Mouse (Mus musculus) adrenal gland, adult 18-20 months (tissue): ENCODE measurements around the gene Spata2l. TPM values are rescaled to one million over a fixed set of nuclear protein-coding genes. Genes with fewer than 3 reads are reported as not detected.
"Not testable (repeated sequence)": the region's sequence is repeated elsewhere in the genome, so short reads cannot be mapped to it uniquely, and the experiment has no call there.

Experiments
- DNase-seq, 2 experiments: peaks; one replicate each; pipeline ENCODE4 v3.0.0; 2021 to 2022; ENCODE audit warnings: low spot score in 2 of 2
- total RNA-seq, 2 experiments: library from RNA; stranded (reverse); gene quantifications; 1 replicate in 1 of 2; 2 replicates in 1 of 2; pipeline ENCODE4 v1.2.3; 2021

Gene Spata2l
- total RNA-seq, 2 experiments from 2014 or later = 10.5 to 14.2 TPM

DNA sequence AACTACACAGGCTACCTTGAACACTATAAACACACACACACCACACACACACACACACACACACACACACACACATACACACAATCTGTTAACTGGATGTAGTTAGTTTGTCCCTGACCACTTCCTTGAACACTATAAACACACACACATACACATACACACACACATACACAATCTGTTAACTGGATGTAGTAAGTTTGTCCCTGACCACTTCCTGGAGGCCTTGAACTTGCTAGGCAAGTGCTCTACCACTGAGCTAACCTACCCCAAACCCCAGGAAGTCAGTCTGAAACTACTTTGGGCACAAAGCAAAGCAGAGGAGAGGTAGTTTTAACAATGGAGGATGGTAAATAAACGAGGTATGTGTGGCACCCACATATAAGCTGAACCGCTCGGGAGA is 32.5 kb downstream of the Spata2l start:
- DNase-seq = no peak

- DNase-seq = peak; percentile 76
Observed at GRCm38 (mm10) chr8:123202288-123202687, 33.7 kb downstream of the Spata2l start.

GRCm38 (mm10) chr8:123199864-123200263 is 36.2 kb downstream of the Spata2l start:
- DNase-seq = no peak

- DNase-seq = not testable (repeated sequence)
Observed at GRCm38 (mm10) chr8:123197016-123197415, 39.0 kb downstream of the Spata2l start.

GRCm38 (mm10) chr8:123193771-123194170 is 42.3 kb downstream of the Spata2l start:
- DNase-seq = no peak

GRCm38 (mm10) chr8:123191908-123192307 is 44.1 kb downstream of the Spata2l start:
- DNase-seq = no peak

DNA sequence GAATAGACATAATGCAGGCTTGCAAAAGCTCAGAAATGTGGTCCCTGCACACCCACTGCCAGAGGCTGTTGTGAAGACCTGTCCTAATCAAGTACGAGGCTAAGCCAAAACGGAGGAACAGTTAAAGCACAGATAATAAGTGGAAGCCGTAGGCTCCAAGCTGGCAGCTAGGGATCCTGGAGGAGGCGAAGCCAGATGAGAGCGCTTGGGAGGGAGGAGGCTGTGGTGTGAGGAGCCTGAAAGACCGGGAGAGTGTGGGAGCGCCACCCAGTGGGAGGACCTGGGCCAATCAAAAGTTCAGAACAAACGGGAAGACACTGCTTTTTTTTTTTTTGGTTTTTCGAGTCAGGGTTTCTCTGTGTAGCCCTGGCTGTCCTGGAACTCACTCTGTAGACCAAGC is 45.4 kb downstream of the Spata2l start:
- DNase-seq = peak; percentile 62 to 71

DNA sequence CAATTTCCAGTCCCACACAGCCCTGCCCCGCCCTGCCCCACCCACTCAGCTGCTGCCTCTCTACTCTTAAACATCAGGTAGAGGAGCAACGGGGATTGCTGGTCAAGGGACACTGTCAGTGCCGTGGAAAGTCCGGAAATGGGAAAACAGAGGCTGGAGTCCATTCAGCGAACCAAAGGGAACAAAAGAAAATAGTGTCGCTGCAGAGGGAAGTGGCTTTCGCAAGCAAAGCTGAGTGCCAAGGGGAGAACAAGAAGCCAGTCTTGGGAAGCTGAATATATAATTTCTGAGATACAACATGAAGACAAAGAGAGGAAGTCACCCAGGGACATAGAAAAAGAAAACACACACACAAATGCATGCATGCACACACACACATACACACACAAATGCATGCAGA is 47.2 kb downstream of the Spata2l start:
- no peak for DNase-seq

- no peak for DNase-seq
Observed at GRCm38 (mm10) chr8:123188006-123188405, 48.0 kb downstream of the Spata2l start.

GRCm38 (mm10) chr8:123185566-123186409 is 50.2 kb downstream of the Spata2l start, which contains the start of gene Dpep1:
Gene Dpep1, plus strand, starts transcription at chr8:123186242.
- DNase-seq = no peak

GRCm38 (mm10) chr8:123181391-123181790 is 54.6 kb downstream of the Spata2l start:
- DNase-seq = peak in 1 of 2 experiments; percentile 52

Other genes with a start within 250 kb of the Spata2l start
- 10 to 100 TPM; 69.1 to 93.7 TPM for gene Ankrd11, start 194.0 kb downstream of the Spata2l start, total RNA-seq
- gene Spg7, start 173.3 kb downstream of the Spata2l start, total RNA-seq = 10 to 100 TPM; 86.9 to 88.3 TPM
- gene Rpl13, start 133.9 kb downstream of the Spata2l start, total RNA-seq = 100 to 1,000 TPM; 629 to 647 TPM
- 1 to 10 TPM; 4.7 to 6.6 TPM for gene Cpne7, start 118.9 kb downstream of the Spata2l start, total RNA-seq
- 10 to 100 TPM in 1 of 2 experiments, 1 to 10 TPM in 1; 9.2 to 12.2 TPM for gene Sult5a1, start 77.9 kb downstream of the Spata2l start, total RNA-seq
- 10 to 100 TPM; 45.0 to 48.5 TPM for gene Dpep1, start 50.0 kb downstream of the Spata2l start, total RNA-seq
- 10 to 100 TPM; 79.3 to 86.2 TPM for gene Chmp1a, start 23.5 kb downstream of the Spata2l start, total RNA-seq
- 1 to 10 TPM; 3.4 to 3.6 TPM for gene Spata33, start 23.4 kb downstream of the Spata2l start, total RNA-seq
- gene Cdk10, start 11.4 kb downstream of the Spata2l start, total RNA-seq = 10 to 100 TPM; 49.6 to 62.2 TPM
- gene Zfp276, start 18.0 kb upstream of the Spata2l start, total RNA-seq = 10 to 100 TPM; 21.6 to 23.5 TPM
- gene Vps9d1, start 18.1 kb upstream of the Spata2l start, total RNA-seq = 10 to 100 TPM; 20.3 to 24.0 TPM
- 1 to 10 TPM; 1.2 to 4.2 TPM for gene Fanca, start 82.3 kb upstream of the Spata2l start, total RNA-seq
- gene Spire2, start 96.5 kb upstream of the Spata2l start, total RNA-seq = 1 to 10 TPM; 1.7 to 3.1 TPM
- 100 to 1,000 TPM; 218 to 255 TPM for gene Tcf25, start 137.5 kb upstream of the Spata2l start, total RNA-seq
- not detected for gene Mc1r, start 170.9 kb upstream of the Spata2l start, total RNA-seq
- gene Tubb3, start 175.2 kb upstream of the Spata2l start, total RNA-seq = 1 to 10 TPM; 2.0 to 8.2 TPM
- 10 to 100 TPM; 22.9 to 24.4 TPM for gene Def8, start 187.3 kb upstream of the Spata2l start, total RNA-seq
- gene Afg3l1, start 241.7 kb upstream of the Spata2l start, total RNA-seq = 10 to 100 TPM; 62.6 to 71.1 TPM